Mouse (Mus musculus) bone marrow, adult 2 months (tissue): ENCODE measurements at regions not wholly inside any gene's neighbourhood (a gene's known extent, or its start where the extent isn't known, plus 50 kb on each side); places are given as distances from the start of the nearest gene placed in this dataset.

Source experiments
- CTCF ChIP-seq: fragments of 200-500 bp; IDR thresholded peaks from 2 replicates; pipeline ENCODE4 v1.5.1; 2011; ENCODE audit warnings: low read length, control low read depth; ENCODE audit not compliant: control insufficient read depth, insufficient read depth
- POLR2A ChIP-seq: fragments of 200-500 bp; IDR thresholded peaks from 2 replicates; pipeline ENCODE4 v1.6.1; 2011; ENCODE audit warnings: low read depth, mild to moderate bottlenecking, control low read depth, low read length, borderline replicate concordance; ENCODE audit not compliant: control insufficient read depth

DNA sequence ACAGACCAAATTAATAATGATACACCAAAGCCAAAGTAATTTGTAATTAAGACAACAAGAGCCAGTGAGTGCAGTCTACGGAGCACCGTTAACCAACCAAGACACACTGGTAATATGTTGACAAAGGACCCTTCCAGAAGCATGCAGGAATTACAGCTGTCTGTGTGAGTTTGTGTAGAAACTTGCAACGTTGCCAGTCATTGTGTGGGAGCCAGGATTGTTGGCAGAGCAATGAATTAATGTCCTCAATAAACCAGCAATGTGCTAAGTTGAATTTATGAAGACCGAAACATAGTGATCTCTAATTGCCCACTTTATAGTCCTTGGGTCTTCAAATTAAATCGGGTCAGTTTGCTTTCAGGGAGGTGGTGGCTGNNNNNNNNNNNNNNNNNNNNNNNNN lies 95.3 kb upstream of the Arid5b start:
- TF ChIP-seq CTCF: no peak
- TF ChIP-seq POLR2A: no peak
